Mouse (Mus musculus) lung, postnatal 25 days (tissue): ENCODE measurements around the gene Dpm1.

ENCODE experiments used
- DNase-seq: peaks from one replicate; pipeline ENCODE4 v3.0.0; 2022; ENCODE audit warnings: low spot score

Gene Dpm1

GRCm38 (mm10) chr2:168166750-168167460, 63.5 kb downstream of the Dpm1 start:
- DNase-seq, result no peak

GRCm38 (mm10) chr2:168161978-168162377, 68.4 kb downstream of the Dpm1 start:
- DNase-seq, result no peak

GRCm38 (mm10) chr2:168161514-168161971, 68.8 kb downstream of the Dpm1 start:
- no peak for DNase-seq

DNA sequence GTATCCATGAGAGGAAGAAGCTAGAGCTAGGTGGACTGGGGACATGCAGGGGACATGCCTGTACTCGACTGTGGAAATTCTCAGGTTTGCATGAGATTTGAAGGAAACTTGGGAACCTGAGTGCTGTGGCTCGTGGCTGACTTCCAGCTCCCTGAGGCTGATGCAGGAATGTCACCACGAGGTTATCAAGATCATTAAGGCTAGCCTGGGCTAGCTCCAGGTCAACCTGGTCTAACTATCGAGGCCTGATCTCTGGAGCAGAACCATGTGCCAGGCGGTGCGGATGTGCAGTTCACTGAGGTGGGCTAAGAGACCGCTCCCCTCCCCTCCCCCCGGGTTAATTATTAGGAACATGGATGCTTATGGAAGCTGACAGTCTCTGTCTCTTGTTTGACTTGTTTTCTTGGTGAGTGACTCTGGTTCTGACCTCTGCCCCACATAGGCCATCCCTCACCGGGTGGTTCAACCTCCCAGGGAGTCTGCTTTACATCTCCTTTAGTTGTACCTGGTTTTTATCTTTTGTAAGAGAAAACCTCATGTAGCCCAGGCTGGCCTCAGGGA, 69.9 kb downstream of the Dpm1 start:
- no peak for DNase-seq
